Comparison of ENCODE assay signal across 26 mouse cellular contexts in genomic region chr10:35389237-35389636, GRCm38 (mm10).
DNase-seq lines count a peak whose midpoint lies in the region; ATAC-seq and TF ChIP-seq lines count a peak whose summit lies in the region.
"Had no signal": no experiment of that assay in that cellular context is flagged by ENCODE, and none has a peak within 500 bp of the region (broad histone marks: within the 10 kb centered on the region; RNA-seq: fewer than 3 reads in every experiment).

No protein-coding gene starts in this region.

- DNase-seq in embryo, embryonic 10.5 days (ENCODE audit: low spot score), result peak; percentile 2
- no peak for DNase-seq in embryo, embryonic 10 days (ENCODE audit: low spot score)
- peak; percentile 22 for DNase-seq in hindbrain, postnatal 0 days (ENCODE audit: low spot score)
- no peak for DNase-seq in hindbrain, embryonic 11.5 days (ENCODE audit: low spot score)
- no peak for DNase-seq in midbrain, embryonic 10.5 days (ENCODE audit: low spot score)
- peak; percentile 2 for DNase-seq in brain, adult 2 months (ENCODE audit: low read depth, low spot score)
- DNase-seq in thymus, postnatal 14 days, result no peak
- DNase-seq: adrenal gland, adult 8-10 months; adrenal gland, postnatal 14 days; adrenal gland, postnatal 36 days; B cell, adult 2 months; cerebellum, adult 11-12 months; cerebellum, adult 2 months; cerebellum, adult 9-10 months; cerebellum, postnatal 25 days; forebrain, postnatal 0 days had no signal

- no peaks in the 10 kb centered on the region for H3K36me3 ChIP-seq in hindbrain, postnatal 0 days (ENCODE audit: insufficient read depth, low read length)
- H3K36me3 ChIP-seq in hindbrain, embryonic 11.5 days (ENCODE audit: control insufficient read depth, insufficient read depth, low read length), result no peaks in the 10 kb centered on the region
- H3K36me3 ChIP-seq in midbrain, embryonic 12.5 days, result no peaks in the 10 kb centered on the region
- no peaks in the 10 kb centered on the region for H3K36me3 ChIP-seq in midbrain, embryonic 10.5 days
- H3K36me3 ChIP-seq: embryonic facial prominence, embryonic 10.5 days; embryonic facial prominence, embryonic 12.5 days; forebrain, embryonic 15.5 days; G1E had no signal

- no peaks in the 10 kb centered on the region for H3K27me3 ChIP-seq in hindbrain, postnatal 0 days (ENCODE audit: insufficient read depth, low read length)
- H3K27me3 ChIP-seq in hindbrain, embryonic 11.5 days (ENCODE audit: control insufficient read depth, insufficient read depth, low read length), result no peaks in the 10 kb centered on the region
- H3K27me3 ChIP-seq in midbrain, embryonic 12.5 days, result no peaks in the 10 kb centered on the region
- H3K27me3 ChIP-seq in midbrain, embryonic 10.5 days (ENCODE audit: low read depth, poor library complexity, severe bottlenecking), result no peaks in the 10 kb centered on the region
- H3K27me3 ChIP-seq: CH12.LX; embryonic facial prominence, embryonic 12.5 days; forebrain, embryonic 13.5 days; forebrain, embryonic 15.5 days; Patski had no signal

- TF ChIP-seq CTCF in hindbrain, postnatal 0 days (IDR thresholded peaks at IDR 0.05; ENCODE audit: low read depth), result no peak

- H3K4me3 ChIP-seq in hindbrain, postnatal 0 days (ENCODE audit: low read length), result no peak overlapping the region
- no peak overlapping the region for H3K4me3 ChIP-seq in hindbrain, embryonic 11.5 days (ENCODE audit: low read depth, low read length)
- no peak overlapping the region for H3K4me3 ChIP-seq in midbrain, embryonic 12.5 days
- no peak overlapping the region for H3K4me3 ChIP-seq in midbrain, embryonic 10.5 days
- H3K4me3 ChIP-seq: embryonic facial prominence, embryonic 10.5 days; embryonic facial prominence, embryonic 12.5 days; forebrain, embryonic 13.5 days; forebrain, embryonic 15.5 days had no signal

- no peak overlapping the region for H3K27ac ChIP-seq in hindbrain, postnatal 0 days
- H3K27ac ChIP-seq in hindbrain, embryonic 11.5 days (ENCODE audit: low read depth, low read length), result no peak overlapping the region
- H3K27ac ChIP-seq in midbrain, embryonic 12.5 days (replicated peaks), result no peak overlapping the region
- no peak overlapping the region for H3K27ac ChIP-seq in midbrain, embryonic 10.5 days (replicated peaks)
- H3K27ac ChIP-seq: embryonic facial prominence, embryonic 10.5 days; embryonic facial prominence, embryonic 12.5 days; forebrain, embryonic 13.5 days; forebrain, embryonic 15.5 days had no signal

- ATAC-seq in hindbrain, postnatal 0 days, result no peak
- no peak for ATAC-seq in hindbrain, embryonic 11.5 days (ENCODE audit: low FRiP score)
- ATAC-seq in midbrain, embryonic 12.5 days (ENCODE audit: low FRiP score, low read depth), result peak; percentile 56; the same call in 1 of the 2 replicates
- ATAC-seq: activated CD4-positive, CD25-positive, alpha-beta regulatory T cell, adult 4 months; CD4-positive, CD25-positive, alpha-beta regulatory T cell, adult 4 months; forebrain, embryonic 13.5 days; forebrain, embryonic 15.5 days; forebrain, postnatal 0 days; Patski had no signal

- no peak overlapping the region for H3K4me2 ChIP-seq in hindbrain, postnatal 0 days (ENCODE audit: low read depth, low read length)
- no peak overlapping the region for H3K4me2 ChIP-seq in hindbrain, embryonic 11.5 days (replicated peaks; ENCODE audit: low read depth, low read length)
- H3K4me2 ChIP-seq in midbrain, embryonic 12.5 days (replicated peaks), result no peak overlapping the region
- H3K4me2 ChIP-seq: embryonic facial prominence, embryonic 12.5 days; forebrain, embryonic 13.5 days; forebrain, embryonic 15.5 days had no signal

- no peaks in the 10 kb centered on the region for H3K9me3 ChIP-seq in hindbrain, postnatal 0 days (ENCODE audit: low read length)
- H3K9me3 ChIP-seq in hindbrain, embryonic 11.5 days (ENCODE audit: control insufficient read depth, low read length), result no peaks in the 10 kb centered on the region
- no peaks in the 10 kb centered on the region for H3K9me3 ChIP-seq in midbrain, embryonic 12.5 days
- H3K9me3 ChIP-seq in midbrain, embryonic 10.5 days (replicated peaks), result no peaks in the 10 kb centered on the region
- H3K9me3 ChIP-seq: embryonic facial prominence, embryonic 10.5 days; embryonic facial prominence, embryonic 12.5 days; forebrain, embryonic 13.5 days; forebrain, embryonic 15.5 days; G1E had no signal

- no peak overlapping the region for H3K9ac ChIP-seq in hindbrain, postnatal 0 days (replicated peaks; ENCODE audit: low read length)
- H3K9ac ChIP-seq in hindbrain, embryonic 11.5 days (ENCODE audit: low read depth, low read length), result no peak overlapping the region
- H3K9ac ChIP-seq in midbrain, embryonic 12.5 days (replicated peaks), result no peak overlapping the region
- H3K9ac ChIP-seq: embryonic facial prominence, embryonic 12.5 days; forebrain, embryonic 13.5 days; forebrain, embryonic 15.5 days; forebrain, postnatal 0 days had no signal

- H3K4me1 ChIP-seq in hindbrain, postnatal 0 days (ENCODE audit: insufficient read depth, low read length), result no peaks in the 10 kb centered on the region
- no peaks in the 10 kb centered on the region for H3K4me1 ChIP-seq in hindbrain, embryonic 11.5 days (replicated peaks; ENCODE audit: control insufficient read depth, insufficient read depth, low read length)
- no peaks in the 10 kb centered on the region for H3K4me1 ChIP-seq in midbrain, embryonic 12.5 days
- no peaks in the 10 kb centered on the region for H3K4me1 ChIP-seq in midbrain, embryonic 10.5 days
- H3K4me1 ChIP-seq: embryonic facial prominence, embryonic 10.5 days; embryonic facial prominence, embryonic 12.5 days; forebrain, embryonic 13.5 days; forebrain, embryonic 15.5 days had no signal

- WGBS in hindbrain, postnatal 0 days, result 33% methylated on average over 1 of the region's 1 CpGs
- WGBS in hindbrain, embryonic 11.5 days, result 62% methylated on average over 1 of the region's 1 CpGs
- WGBS in midbrain, embryonic 12.5 days, result 49% methylated on average over 1 of the region's 1 CpGs
- 68% methylated on average over 1 of the region's 1 CpGs for whole genome bisulfite sequencing in midbrain, embryonic 10.5 days

Comparison
In these comparisons a context has a peak if more than half of its experiments do, and no peak if none do; other contexts are left out.
1. DNase-seq: peak in embryo, embryonic 10.5 days (single experiment), hindbrain, postnatal 0 days (single experiment) and brain, adult 2 months (single experiment); none in embryo, embryonic 10 days (single experiment), hindbrain, embryonic 11.5 days (single experiment), midbrain, embryonic 10.5 days (single experiment) and thymus, postnatal 14 days (single experiment).